Mouse (Mus musculus): ENCODE data around the gene Il12rb1. TPM values are rescaled to one million over a fixed set of nuclear protein-coding genes. Genes with fewer than 3 reads are reported as not detected.

Il12rb1 gene
- polyA plus RNA-seq, 1 experiment: 6.5 TPM

DNA sequence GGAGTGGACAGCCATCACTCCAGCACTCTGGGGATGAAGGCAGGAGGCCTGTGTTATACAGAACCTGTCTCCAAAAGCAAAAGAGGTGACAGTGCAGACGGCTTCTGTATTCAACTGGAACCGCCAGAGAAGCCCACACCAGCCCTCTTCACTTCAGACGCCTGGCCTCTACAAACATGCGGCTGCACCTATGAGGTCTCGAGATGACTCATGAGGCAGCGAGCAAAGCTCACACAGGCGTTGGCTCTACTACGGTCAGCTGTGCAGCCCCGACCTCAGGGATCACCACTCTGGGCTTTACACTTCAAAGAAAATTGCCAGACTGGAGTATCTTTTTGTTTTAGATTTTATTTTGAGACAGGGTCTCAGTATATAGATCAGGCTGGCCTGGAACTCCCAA, 35.4 kb upstream of the Il12rb1 start:
- Histone ChIP-seq H3K79me2 (ENCODE audit: control insufficient read depth, insufficient read depth) (peaks cover 15% of the 10 kb centered on the region), H3K36me3 (ENCODE audit: control insufficient read depth, insufficient read depth) (peaks cover 6% of the 10 kb centered on the region), H3K4me2 (ENCODE audit: low read depth) (peak overlapping the region; percentile 87), H3K27me3 (ENCODE audit: control insufficient read depth, insufficient read depth, insufficient read length) (no peaks in the 10 kb centered on the region), H3ac (ENCODE audit: control insufficient read depth, insufficient read length) (no peak overlapping the region), H3K4me3 (no peak overlapping the region)
- TF ChIP-seq MYOD1 (IDR thresholded peaks at IDR 0.05; ENCODE audit: control insufficient read depth in 1 of 3, insufficient read length in 2 of 3, low read depth in 2 of 3) (peak in 2 of 3 experiments; percentile 67 to 78), TCF12 (IDR thresholded peaks at IDR 0.05; ENCODE audit: insufficient read depth, poor library complexity, severe bottlenecking) (peak; percentile 41), TCF3 (IDR thresholded peaks at IDR 0.05; ENCODE audit: insufficient read length, low read depth) (peak; percentile 5), MYOG (IDR thresholded peaks at IDR 0.05; ENCODE audit: control insufficient read depth in 1 of 3, insufficient read depth in 1 of 3, insufficient read length in 2 of 3, low read depth in 2 of 3) (peak in 2 of 3 experiments; percentile 58 to 88), E2F4 (IDR thresholded peaks at IDR 0.05; ENCODE audit: insufficient read depth) (no peak), SRF (IDR thresholded peaks at IDR 0.05; ENCODE audit: control insufficient read depth, insufficient read length, low read depth) (no peak)

DNA sequence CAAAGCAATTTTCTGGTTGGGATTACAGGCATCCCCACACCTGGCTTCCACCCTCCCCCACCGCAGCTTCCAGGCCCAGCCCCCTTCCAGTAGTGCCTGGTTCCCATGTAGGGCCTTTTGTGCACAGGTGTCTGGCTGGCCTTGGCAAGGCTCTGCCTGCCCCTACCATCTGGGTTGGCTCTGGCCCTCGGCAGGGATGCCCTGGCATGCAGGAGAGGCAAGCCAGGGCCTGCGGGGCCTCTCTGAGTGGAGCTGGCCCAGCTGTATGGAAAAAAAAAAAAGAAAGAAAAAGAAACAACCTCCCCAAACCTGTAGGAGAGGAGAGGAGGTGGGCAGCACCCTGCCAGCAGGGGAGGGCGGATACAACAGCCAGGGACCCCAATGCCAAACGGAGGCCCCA, 34.8 kb upstream of the Il12rb1 start:
- H3K27me3 ChIP-seq (ENCODE audit: control insufficient read depth, insufficient read depth, insufficient read length): no peaks in the 10 kb centered on the region
- H3K4me3 ChIP-seq: peak overlapping the region; percentile 92
- no peak overlapping the region for H3ac ChIP-seq (ENCODE audit: control insufficient read depth, insufficient read length)
- peaks cover 20% of the 10 kb centered on the region for H3K79me2 ChIP-seq (ENCODE audit: control insufficient read depth, insufficient read depth)
- H3K4me2 ChIP-seq (ENCODE audit: low read depth): peak overlapping the region; percentile 87
- H3K36me3 ChIP-seq (ENCODE audit: control insufficient read depth, insufficient read depth): peaks cover 6% of the 10 kb centered on the region
- TF ChIP-seq MYOG (IDR thresholded peaks at IDR 0.05; ENCODE audit: control insufficient read depth in 1 of 3, insufficient read depth in 1 of 3, insufficient read length in 2 of 3, low read depth in 2 of 3) (peak in 2 of 3 experiments; percentile 46 to 76), MAX (IDR thresholded peaks at IDR 0.05; ENCODE audit: low read depth) (no peak), MYOD1 (IDR thresholded peaks at IDR 0.05; ENCODE audit: control insufficient read depth in 1 of 3, insufficient read length in 2 of 3, low read depth in 2 of 3) (peak in 2 of 3 experiments; percentile 28 to 51), POLR2AphosphoS2 (IDR thresholded peaks at IDR 0.05; ENCODE audit: insufficient read length, low read depth) (no peak), CEBPB (IDR thresholded peaks at IDR 0.05; ENCODE audit: insufficient read depth, poor library complexity, severe bottlenecking) (no peak), POLR2A (IDR thresholded peaks at IDR 0.05; ENCODE audit: insufficient read length, low read depth) (no peak), TCF3 (IDR thresholded peaks at IDR 0.05; ENCODE audit: insufficient read length, low read depth) (no peak), TCF12 (IDR thresholded peaks at IDR 0.05; ENCODE audit: insufficient read depth, poor library complexity, severe bottlenecking) (no peak), USF1 (IDR thresholded peaks at IDR 0.05; ENCODE audit: low read depth) (no peak), REST (IDR thresholded peaks at IDR 0.05; ENCODE audit: insufficient read depth, insufficient read length) (no peak), SRF (IDR thresholded peaks at IDR 0.05; ENCODE audit: control insufficient read depth, insufficient read length, low read depth) (no peak), E2F4 (IDR thresholded peaks at IDR 0.05; ENCODE audit: insufficient read depth) (no peak)

DNA sequence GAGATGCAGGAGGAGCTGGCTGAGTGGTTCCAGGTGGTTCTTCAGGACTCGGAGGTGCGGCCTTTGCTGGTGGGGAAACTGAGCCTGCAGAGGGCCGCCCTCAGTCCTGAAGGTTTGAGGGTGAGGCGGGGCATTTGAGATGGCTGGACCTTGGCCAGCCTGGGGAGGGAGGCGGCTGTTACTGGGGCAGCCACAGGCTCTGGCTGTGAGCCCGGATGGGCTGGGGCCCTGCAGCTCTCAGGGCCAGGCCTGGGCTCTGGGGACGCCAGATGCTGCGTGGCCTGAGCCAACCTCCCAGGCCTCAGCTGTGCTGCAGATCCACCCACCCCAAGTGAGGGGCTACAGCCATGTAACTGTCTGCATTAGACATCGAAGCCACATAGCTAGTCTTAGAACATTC, 34.4 kb upstream of the Il12rb1 start:
- H3K4me3 ChIP-seq: peak overlapping the region; percentile 92
- peak overlapping the region; percentile 93 for H3K4me2 ChIP-seq (ENCODE audit: low read depth)
- no peak overlapping the region for H3ac ChIP-seq (ENCODE audit: control insufficient read depth, insufficient read length)
- peak; percentile 53 to 98 (median 95) for TF ChIP-seq MYOG (IDR thresholded peaks at IDR 0.05; ENCODE audit: control insufficient read depth in 1 of 3, insufficient read depth in 1 of 3, insufficient read length in 2 of 3, low read depth in 2 of 3)
- no peak for TF ChIP-seq MAX (IDR thresholded peaks at IDR 0.05; ENCODE audit: low read depth)
- peak; percentile 57 for TF ChIP-seq POLR2A (IDR thresholded peaks at IDR 0.05; ENCODE audit: insufficient read length, low read depth)
- peak; percentile 54 for TF ChIP-seq TCF3 (IDR thresholded peaks at IDR 0.05; ENCODE audit: insufficient read length, low read depth)
- TF ChIP-seq MYOD1 (IDR thresholded peaks at IDR 0.05; ENCODE audit: control insufficient read depth in 1 of 3, insufficient read length in 2 of 3, low read depth in 2 of 3): peak in 2 of 3 experiments; percentile 95 to 96
- TF ChIP-seq TCF12 (IDR thresholded peaks at IDR 0.05; ENCODE audit: insufficient read depth, poor library complexity, severe bottlenecking): peak; percentile 71
- H3K27me3 ChIP-seq (ENCODE audit: control insufficient read depth, insufficient read depth, insufficient read length): no peaks in the 10 kb centered on the region
- H3K79me2 ChIP-seq (ENCODE audit: control insufficient read depth, insufficient read depth): peaks cover 21% of the 10 kb centered on the region
- peaks cover 5% of the 10 kb centered on the region for H3K36me3 ChIP-seq (ENCODE audit: control insufficient read depth, insufficient read depth)

DNA sequence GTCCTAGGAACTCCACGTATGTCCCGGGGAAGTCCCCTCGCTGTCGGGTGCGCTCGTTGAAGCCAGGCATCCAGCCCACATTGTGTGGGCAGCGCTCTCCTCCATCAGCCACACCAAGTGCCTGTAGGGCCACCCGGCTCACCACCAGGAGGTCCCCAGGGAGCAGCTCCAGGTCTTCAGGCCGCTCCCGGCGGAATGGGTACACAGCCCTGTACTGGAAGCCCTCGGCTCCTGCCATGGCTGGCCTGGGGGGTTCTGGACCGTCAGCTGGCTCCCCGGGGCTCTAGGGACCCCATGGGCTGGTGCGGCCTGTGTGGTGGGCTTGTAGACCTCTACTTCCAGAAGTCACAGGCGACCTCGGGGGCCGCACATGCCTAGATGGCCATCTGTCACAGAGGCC, 33.5 kb upstream of the Il12rb1 start:
- TF ChIP-seq MAX (IDR thresholded peaks at IDR 0.05; ENCODE audit: low read depth): no peak
- TF ChIP-seq MYOG (IDR thresholded peaks at IDR 0.05; ENCODE audit: control insufficient read depth in 1 of 3, insufficient read depth in 1 of 3, insufficient read length in 2 of 3, low read depth in 2 of 3): no peak
- no peak for TF ChIP-seq CEBPB (IDR thresholded peaks at IDR 0.05; ENCODE audit: insufficient read depth, poor library complexity, severe bottlenecking)
- no peak for TF ChIP-seq USF1 (IDR thresholded peaks at IDR 0.05; ENCODE audit: low read depth)
- no peak for TF ChIP-seq MYOD1 (IDR thresholded peaks at IDR 0.05; ENCODE audit: control insufficient read depth in 1 of 3, insufficient read length in 2 of 3, low read depth in 2 of 3)
- TF ChIP-seq POLR2A (IDR thresholded peaks at IDR 0.05; ENCODE audit: insufficient read length, low read depth): no peak
- TF ChIP-seq SRF (IDR thresholded peaks at IDR 0.05; ENCODE audit: control insufficient read depth, insufficient read length, low read depth): no peak
- no peak for TF ChIP-seq POLR2AphosphoS2 (IDR thresholded peaks at IDR 0.05; ENCODE audit: insufficient read length, low read depth)
- no peak for TF ChIP-seq E2F4 (IDR thresholded peaks at IDR 0.05; ENCODE audit: insufficient read depth)
- no peak for TF ChIP-seq REST (IDR thresholded peaks at IDR 0.05; ENCODE audit: insufficient read depth, insufficient read length)
- no peak for TF ChIP-seq TCF12 (IDR thresholded peaks at IDR 0.05; ENCODE audit: insufficient read depth, poor library complexity, severe bottlenecking)
- no peak for TF ChIP-seq TCF3 (IDR thresholded peaks at IDR 0.05; ENCODE audit: insufficient read length, low read depth)
- peak overlapping the region; percentile 44 for H3ac ChIP-seq (ENCODE audit: control insufficient read depth, insufficient read length)
- H3K4me2 ChIP-seq (ENCODE audit: low read depth): peak overlapping the region; percentile 93
- H3K79me2 ChIP-seq (ENCODE audit: control insufficient read depth, insufficient read depth): peaks cover 21% of the 10 kb centered on the region
- H3K27me3 ChIP-seq (ENCODE audit: control insufficient read depth, insufficient read depth, insufficient read length): no peaks in the 10 kb centered on the region
- H3K4me3 ChIP-seq: peak overlapping the region; percentile 92
- no peaks in the 10 kb centered on the region for H3K36me3 ChIP-seq (ENCODE audit: control insufficient read depth, insufficient read depth)

DNA sequence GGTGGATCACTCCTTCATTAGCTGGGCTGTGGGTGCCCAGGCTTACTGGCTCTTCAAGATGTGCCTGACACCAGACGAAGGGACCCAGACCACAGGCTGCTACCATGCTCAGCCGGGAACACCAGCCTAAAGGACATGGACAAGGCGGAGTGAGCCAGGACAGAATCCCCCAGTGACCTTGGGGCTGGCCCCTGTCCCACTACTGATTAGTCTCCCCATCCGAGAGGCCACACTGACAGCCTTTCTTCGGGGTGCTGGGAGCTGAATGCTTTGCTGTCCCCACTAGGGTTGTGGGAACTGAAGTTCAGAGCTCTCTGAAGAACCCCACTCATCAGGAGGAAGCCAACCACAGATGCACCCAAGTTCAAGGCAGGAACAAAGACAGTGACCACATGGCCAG, 33.0 kb upstream of the Il12rb1 start:
- TF ChIP-seq REST (IDR thresholded peaks at IDR 0.05; ENCODE audit: insufficient read depth, insufficient read length) (no peak), TCF3 (IDR thresholded peaks at IDR 0.05; ENCODE audit: insufficient read length, low read depth) (no peak), TCF12 (IDR thresholded peaks at IDR 0.05; ENCODE audit: insufficient read depth, poor library complexity, severe bottlenecking) (no peak), POLR2A (IDR thresholded peaks at IDR 0.05; ENCODE audit: insufficient read length, low read depth) (no peak), SRF (IDR thresholded peaks at IDR 0.05; ENCODE audit: control insufficient read depth, insufficient read length, low read depth) (no peak), MYOG (IDR thresholded peaks at IDR 0.05; ENCODE audit: control insufficient read depth in 1 of 3, insufficient read depth in 1 of 3, insufficient read length in 2 of 3, low read depth in 2 of 3) (no peak), MAX (IDR thresholded peaks at IDR 0.05; ENCODE audit: low read depth) (no peak), USF1 (IDR thresholded peaks at IDR 0.05; ENCODE audit: low read depth) (no peak), CEBPB (IDR thresholded peaks at IDR 0.05; ENCODE audit: insufficient read depth, poor library complexity, severe bottlenecking) (no peak), POLR2AphosphoS2 (IDR thresholded peaks at IDR 0.05; ENCODE audit: insufficient read length, low read depth) (no peak), E2F4 (IDR thresholded peaks at IDR 0.05; ENCODE audit: insufficient read depth) (no peak), MYOD1 (IDR thresholded peaks at IDR 0.05; ENCODE audit: control insufficient read depth in 1 of 3, insufficient read length in 2 of 3, low read depth in 2 of 3) (no peak)
- H3K4me3 ChIP-seq: peak overlapping the region; percentile 92
- peak overlapping the region; percentile 93 for H3K4me2 ChIP-seq (ENCODE audit: low read depth)
- H3K79me2 ChIP-seq (ENCODE audit: control insufficient read depth, insufficient read depth): peaks cover 21% of the 10 kb centered on the region
- no peaks in the 10 kb centered on the region for H3K36me3 ChIP-seq (ENCODE audit: control insufficient read depth, insufficient read depth)
- no peaks in the 10 kb centered on the region for H3K27me3 ChIP-seq (ENCODE audit: control insufficient read depth, insufficient read depth, insufficient read length)
- peak overlapping the region; percentile 44 for H3ac ChIP-seq (ENCODE audit: control insufficient read depth, insufficient read length)

Measured in myocyte (in vitro differentiated cells).